Mouse (Mus musculus) lung, embryonic 15.5 days (tissue): Measurements from ENCODE around the gene Ppp2r5b. TPM values are rescaled to one million over a fixed set of nuclear protein-coding genes. Genes with fewer than 3 reads are reported as not detected.
A peak's percentile ranks its signal among the peaks of the same experiment; 100 is the strongest.

ENCODE experiments used
- ATAC-seq: fragments of 200-750 bp; cut with Nextera tagmentation; 2 replicates; pipeline ENCODE4 v1.8.0; 2017; ENCODE audit warnings: moderate number of reproducible peaks, borderline replicate concordance; ENCODE audit not compliant: low FRiP score, low TSS enrichment; ENCODE audit errors: extremely low read depth
- H3K27ac ChIP-seq: fragments of 300-500 bp; sonication (generic); 2 replicates; pipeline ENCODE4 v1.5.1; 2015; ENCODE audit warnings: moderate library complexity, mild to moderate bottlenecking, inconsistent platforms
- H3K27me3 ChIP-seq: fragments of 300-500 bp; sonication (generic); 2 replicates; pipeline ENCODE4 v1.6.1; 2015; ENCODE audit warnings: inconsistent platforms
- H3K36me3 ChIP-seq: fragments of 300-500 bp; sonication (generic); 2 replicates; pipeline ENCODE4 v1.6.1; 2015; ENCODE audit warnings: inconsistent platforms
- H3K4me1 ChIP-seq: fragments of 300-500 bp; sonication (generic); 2 replicates; pipeline ENCODE4 v1.6.1; 2015; ENCODE audit warnings: inconsistent platforms
- H3K4me2 ChIP-seq: fragments of 300-500 bp; sonication (generic); 2 replicates; pipeline ENCODE4 v1.6.1; 2015; ENCODE audit warnings: inconsistent platforms, mild to moderate bottlenecking, moderate library complexity
- H3K4me3 ChIP-seq: fragments of 300-500 bp; sonication (generic); 2 replicates; pipeline ENCODE4 v1.5.1; 2015; ENCODE audit warnings: mild to moderate bottlenecking, inconsistent platforms
- H3K9ac ChIP-seq: fragments of 300-500 bp; sonication (generic); 2 replicates; pipeline ENCODE4 v1.6.1; 2015; ENCODE audit warnings: inconsistent platforms
- H3K9me3 ChIP-seq: fragments of 300-500 bp; sonication (generic); 2 replicates; pipeline ENCODE4 v1.6.1; 2016; ENCODE audit warnings: inconsistent platforms
- WGBS: fragments of 180-500 bp; shearing (Covaris S2); methylation state at CpG from one replicate; pipeline ENCODE4 v1.1.7; 2015; 5-methylcytosine and 5-hydroxymethylcytosine counted together
- polyA plus RNA-seq: library from polyadenylated mRNA; unstranded; fragments of >200 nt; fragmentation: Nextera tagmentation; extraction: Ambion mirVana; gene quantifications from 2 replicates; pipeline ENCODE4 v1.2.1, GENCODE M21; 2015

Gene Ppp2r5b
- polyA plus RNA-seq, 1 experiment from 2014 or later = 19.2 TPM

GRCm38 (mm10) chr19:6245806-6246205, 10.1 kb upstream of the Ppp2r5b start:
- H3K36me3 ChIP-seq = peaks cover 47% of the 10 kb centered on the region
- WGBS = 38% methylated on average over 1 of the region's 1 CpGs
- ATAC-seq = no peak

GRCm38 (mm10) chr19:6243226-6243625, 7.6 kb upstream of the Ppp2r5b start:
- H3K27me3 ChIP-seq = no peaks in the 10 kb centered on the region
- H3K4me1 ChIP-seq = peaks cover 17% of the 10 kb centered on the region
- H3K4me3 ChIP-seq = peak overlapping the region; percentile 74; the same call in 1 of the 2 replicates
- H3K4me2 ChIP-seq = peak overlapping the region; percentile 89
- no peak overlapping the region for H3K9ac ChIP-seq
- WGBS = 63% methylated on average over 5 of the region's 5 CpGs
- ATAC-seq = no peak
- H3K9me3 ChIP-seq = no peaks in the 10 kb centered on the region
- H3K27ac ChIP-seq = no peak overlapping the region
- peaks cover 38% of the 10 kb centered on the region for H3K36me3 ChIP-seq

More at GRCm38 (mm10) chr19:6245806-6246205, 10.1 kb upstream of the Ppp2r5b start:
- no peak overlapping the region for H3K4me2 ChIP-seq
- H3K9me3 ChIP-seq = no peaks in the 10 kb centered on the region
- H3K4me3 ChIP-seq = no peak overlapping the region
- no peak overlapping the region for H3K9ac ChIP-seq
- no peaks in the 10 kb centered on the region for H3K27me3 ChIP-seq
- H3K4me1 ChIP-seq = peaks cover 14% of the 10 kb centered on the region
- no peak overlapping the region for H3K27ac ChIP-seq

- Histone ChIP-seq H3K27ac (peak overlapping the region; percentile 74; the same call in 1 of the 2 replicates), H3K4me2 (peak overlapping the region; percentile 89), H3K9me3 (no peaks in the 10 kb centered on the region), H3K36me3 (peaks cover 28% of the 10 kb centered on the region), H3K4me1 (peaks cover 17% of the 10 kb centered on the region), H3K27me3 (no peaks in the 10 kb centered on the region), H3K9ac (peak overlapping the region; percentile 90), H3K4me3 (peak overlapping the region; percentile 74)
- peak; percentile 17; the same call in 1 of the 2 replicates for ATAC-seq
- 0% methylated on average over 4 of the region's 4 CpGs for WGBS
Measured at GRCm38 (mm10) chr19:6242281-6242680, 6.6 kb upstream of the Ppp2r5b start.

- peak within 1 kb of the TSS; percentile 90 for H3K9ac ChIP-seq
- no peaks in the 10 kb centered on the region for H3K9me3 ChIP-seq
- H3K27ac ChIP-seq = peak within 1 kb of the TSS; percentile 74
- H3K36me3 ChIP-seq = peaks cover 20% of the 10 kb centered on the region
- H3K4me1 ChIP-seq = peaks cover 19% of the 10 kb centered on the region
- peak within 1 kb of the TSS; percentile 74 for H3K4me3 ChIP-seq
- WGBS = under 1% methylated on average over 55 of the region's 55 CpGs
- peak within 1 kb of the TSS; percentile 89 for H3K4me2 ChIP-seq
- ATAC-seq = peak; percentile 91
- no peaks in the 10 kb centered on the region for H3K27me3 ChIP-seq
Measured at GRCm38 (mm10) chr19:6241274-6242107, 5.8 kb upstream of the Ppp2r5b start, which contains the start of gene Atg2a. Atg2a (plus strand) TSS chr19:6241668.

- Histone ChIP-seq H3K4me3 (peak overlapping the region; percentile 74), H3K27ac (peak overlapping the region; percentile 68), H3K4me2 (peak overlapping the region; percentile 37), H3K27me3 (no peaks in the 10 kb centered on the region), H3K9me3 (no peaks in the 10 kb centered on the region), H3K9ac (no peak overlapping the region), H3K36me3 (peaks cover 14% of the 10 kb centered on the region; the same call in 1 of the 2 replicates), H3K4me1 (peaks cover 22% of the 10 kb centered on the region)
- WGBS = 29% methylated on average over 5 of the region's 5 CpGs
- ATAC-seq = no peak
Measured at GRCm38 (mm10) chr19:6240725-6241124, 5.1 kb upstream of the Ppp2r5b start.

- Histone ChIP-seq H3K4me3 (no peak overlapping the region), H3K4me1 (peaks cover 25% of the 10 kb centered on the region), H3K9ac (no peak overlapping the region), H3K27ac (no peak overlapping the region), H3K4me2 (no peak overlapping the region), H3K27me3 (no peaks in the 10 kb centered on the region), H3K36me3 (peaks cover 8% of the 10 kb centered on the region; the same call in 1 of the 2 replicates), H3K9me3 (no peaks in the 10 kb centered on the region)
- ATAC-seq = no peak
- 61% methylated on average over 1 of the region's 1 CpGs for WGBS
Measured at GRCm38 (mm10) chr19:6240136-6240535, 4.5 kb upstream of the Ppp2r5b start.

GRCm38 (mm10) chr19:6238740-6239139, 3.1 kb upstream of the Ppp2r5b start:
- Histone ChIP-seq H3K36me3 (no peaks in the 10 kb centered on the region), H3K4me2 (no peak overlapping the region), H3K9me3 (no peaks in the 10 kb centered on the region), H3K9ac (no peak overlapping the region), H3K4me1 (peaks cover 37% of the 10 kb centered on the region), H3K27me3 (no peaks in the 10 kb centered on the region), H3K4me3 (no peak overlapping the region), H3K27ac (no peak overlapping the region)
- no peak for ATAC-seq

- Histone ChIP-seq H3K36me3 (peaks cover 6% of the 10 kb centered on the region; the same call in 1 of the 2 replicates), H3K9me3 (no peaks in the 10 kb centered on the region), H3K4me2 (no peak overlapping the region), H3K9ac (no peak overlapping the region), H3K4me3 (no peak overlapping the region), H3K27ac (no peak overlapping the region), H3K4me1 (peaks cover 25% of the 10 kb centered on the region), H3K27me3 (no peaks in the 10 kb centered on the region)
- 73% methylated on average over 7 of the region's 7 CpGs for WGBS
- ATAC-seq = no peak
Measured at GRCm38 (mm10) chr19:6236842-6237241, 1.2 kb upstream of the Ppp2r5b start.

- peak; percentile 91 for ATAC-seq
- H3K9me3 ChIP-seq = no peaks in the 10 kb centered on the region
- H3K27me3 ChIP-seq = no peaks in the 10 kb centered on the region
- peaks cover 25% of the 10 kb centered on the region for H3K4me1 ChIP-seq
- peak overlapping the region; percentile 95 for H3K27ac ChIP-seq
- 0% methylated on average over 9 of the region's 9 CpGs for WGBS
- H3K4me2 ChIP-seq = peak overlapping the region; percentile 72
- H3K36me3 ChIP-seq = peaks cover 6% of the 10 kb centered on the region; the same call in 1 of the 2 replicates
- H3K4me3 ChIP-seq = peak overlapping the region; percentile 81
- H3K9ac ChIP-seq = peak overlapping the region; percentile 56
Measured at GRCm38 (mm10) chr19:6236053-6236441, 375 bp upstream of the Ppp2r5b start.

- Histone ChIP-seq H3K36me3 (peaks cover 6% of the 10 kb centered on the region; the same call in 1 of the 2 replicates), H3K27me3 (no peaks in the 10 kb centered on the region), H3K9ac (peak overlapping the region; percentile 56), H3K4me3 (peak overlapping the region; percentile 81), H3K4me2 (peak overlapping the region; percentile 72), H3K9me3 (no peaks in the 10 kb centered on the region), H3K4me1 (peaks cover 20% of the 10 kb centered on the region), H3K27ac (no peak overlapping the region)
- 58% methylated on average over 11 of the region's 11 CpGs for WGBS
- no peak for ATAC-seq
Measured at GRCm38 (mm10) chr19:6234337-6235083, 1.2 kb downstream of the Ppp2r5b start.

GRCm38 (mm10) chr19:6233647-6234046, 2.0 kb downstream of the Ppp2r5b start:
- ATAC-seq = no peak
- no peak overlapping the region for H3K27ac ChIP-seq
- no peak overlapping the region for H3K4me3 ChIP-seq
- H3K9me3 ChIP-seq = no peaks in the 10 kb centered on the region
- peaks cover 8% of the 10 kb centered on the region; the same call in 1 of the 2 replicates for H3K36me3 ChIP-seq
- no peak overlapping the region for H3K4me2 ChIP-seq
- peaks cover 20% of the 10 kb centered on the region for H3K4me1 ChIP-seq
- no peaks in the 10 kb centered on the region for H3K27me3 ChIP-seq
- 79% methylated on average over 16 of the region's 16 CpGs for WGBS
- H3K9ac ChIP-seq = no peak overlapping the region
